Mouse (Mus musculus): ENCODE data around the gene Borcs8.

Borcs8 gene

GRCm38 (mm10) chr8:70134086-70134485 is 5.2 kb upstream of the Borcs8 start:
- no peak for DNase-seq (ENCODE audit: low spot score in 2 of 2)

GRCm38 (mm10) chr8:70134931-70135330 is 4.4 kb upstream of the Borcs8 start:
- no peak for DNase-seq (ENCODE audit: low spot score in 2 of 2)

DNA sequence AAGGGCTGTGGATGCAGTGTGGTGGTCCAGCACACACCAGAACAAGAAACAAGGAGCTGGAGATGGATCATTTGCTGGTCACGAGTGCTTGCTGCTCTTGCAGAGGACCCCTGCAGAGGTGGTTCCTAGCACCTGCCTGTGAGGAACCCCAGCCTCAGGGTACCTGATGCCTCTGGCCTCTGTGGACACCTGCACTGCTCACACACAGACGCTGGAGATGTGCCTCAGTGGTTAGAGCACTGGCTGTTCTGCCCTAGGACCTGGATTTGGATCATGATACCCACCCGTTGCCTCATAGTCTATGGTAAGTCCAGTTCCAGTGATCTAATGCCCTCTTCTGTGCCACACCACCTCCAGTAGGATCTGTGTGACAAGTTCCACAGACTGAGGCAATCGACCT is 2.7 kb upstream of the Borcs8 start:
- no peak for DNase-seq (ENCODE audit: low spot score in 2 of 2)

- DNase-seq (ENCODE audit: low spot score in 2 of 2), result no peak
Measured at GRCm38 (mm10) chr8:70137890-70138289, 1.4 kb upstream of the Borcs8 start.

GRCm38 (mm10) chr8:70139981-70140380 is 682 bp downstream of the Borcs8 start:
- DNase-seq (ENCODE audit: low spot score in 2 of 2), result no peak

- DNase-seq (ENCODE audit: low spot score in 2 of 2), result no peak
Measured at GRCm38 (mm10) chr8:70147678-70148607, 8.6 kb downstream of the Borcs8 start.

GRCm38 (mm10) chr8:70150158-70150557 is 10.9 kb downstream of the Borcs8 start:
- no peak for DNase-seq (ENCODE audit: low spot score in 2 of 2)

GRCm38 (mm10) chr8:70152537-70153257 is 13.4 kb downstream of the Borcs8 start:
- peak; percentile 41 to 60 for DNase-seq (ENCODE audit: low spot score in 2 of 2)

- no peak for DNase-seq (ENCODE audit: low spot score in 2 of 2)
Measured at GRCm38 (mm10) chr8:70157240-70157800, 18.0 kb downstream of the Borcs8 start.

DNA sequence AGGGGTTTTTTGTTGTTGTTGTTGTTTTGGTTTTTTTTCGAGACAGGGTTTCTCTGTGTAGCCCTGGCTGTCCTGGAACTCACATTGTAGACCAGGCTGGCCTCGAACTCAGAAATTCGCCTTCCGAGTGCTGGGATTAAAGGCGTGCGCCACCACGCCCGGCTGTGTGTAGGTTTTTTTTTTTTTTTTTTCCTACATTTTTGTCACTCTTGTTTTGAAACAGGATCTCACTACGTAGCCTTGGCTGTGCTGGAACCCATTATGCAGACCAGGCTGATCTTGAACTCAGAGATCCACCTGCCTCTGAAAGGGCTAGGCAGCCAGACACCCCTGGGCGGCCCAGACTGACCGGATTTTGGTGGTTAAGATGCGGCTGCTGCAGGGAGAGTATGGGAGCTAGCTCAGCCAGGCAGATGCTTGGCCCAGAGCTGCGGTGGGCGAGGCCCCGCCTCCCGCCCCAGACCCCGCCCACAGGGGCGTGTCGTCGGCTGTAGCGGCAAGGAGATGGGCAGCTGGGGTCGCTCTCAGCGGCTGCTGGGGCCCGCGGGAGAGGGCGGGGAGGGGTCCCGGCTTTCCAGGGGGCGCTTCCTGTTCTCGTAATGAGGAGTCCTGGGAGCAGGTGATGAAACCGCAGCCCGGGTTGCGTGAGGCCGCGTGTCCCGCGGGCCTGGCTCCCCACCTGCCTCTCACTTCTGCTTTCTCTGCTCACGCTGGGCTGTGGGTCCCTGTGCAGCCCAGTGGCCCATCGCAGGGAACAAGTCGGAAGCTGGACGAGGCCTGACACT is 19.0 kb downstream of the Borcs8 start:
- DNase-seq (ENCODE audit: low spot score in 2 of 2), result peak; percentile 46 to 54

- DNase-seq (ENCODE audit: low spot score in 2 of 2), result no peak
Measured at GRCm38 (mm10) chr8:70159211-70159610, 19.9 kb downstream of the Borcs8 start.

- no peak for DNase-seq (ENCODE audit: low spot score in 2 of 2)
Measured at GRCm38 (mm10) chr8:70160015-70160414, 20.7 kb downstream of the Borcs8 start.

- DNase-seq (ENCODE audit: low spot score in 2 of 2), result no peak
Measured at GRCm38 (mm10) chr8:70163316-70163715, 24.0 kb downstream of the Borcs8 start.

DNA sequence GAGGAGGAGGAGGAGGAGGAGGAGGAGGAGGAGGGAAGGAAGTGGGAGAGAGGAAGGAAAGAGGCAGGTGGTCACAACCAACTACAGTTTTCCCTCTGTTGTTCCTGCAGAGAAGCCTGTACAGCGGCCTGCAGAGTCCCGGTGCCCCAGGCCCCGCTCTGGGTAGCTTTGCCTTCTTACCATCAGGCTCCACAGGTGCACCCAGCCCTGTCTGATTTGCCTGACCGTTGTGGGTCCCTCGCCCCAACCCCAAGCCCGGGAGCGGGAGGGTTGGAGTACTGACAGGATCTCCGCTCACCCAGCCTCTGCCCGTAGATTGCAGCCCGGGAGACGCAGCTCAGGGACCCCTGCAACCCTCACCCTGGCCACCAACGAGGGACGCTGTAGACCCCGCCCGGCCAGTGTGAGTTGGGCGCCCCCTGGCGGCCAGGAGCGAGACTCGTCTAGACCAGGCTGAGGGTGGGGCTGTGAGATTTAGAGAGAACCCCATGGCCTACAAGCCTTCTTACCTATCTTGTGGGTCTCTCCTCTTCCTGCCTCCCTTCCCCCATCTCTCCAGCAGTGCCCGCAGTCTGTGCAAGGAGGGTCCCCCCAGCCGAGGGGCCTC is 27.3 kb downstream of the Borcs8 start:
- DNase-seq (ENCODE audit: low spot score in 2 of 2), result peak; percentile 32 to 55

DNA sequence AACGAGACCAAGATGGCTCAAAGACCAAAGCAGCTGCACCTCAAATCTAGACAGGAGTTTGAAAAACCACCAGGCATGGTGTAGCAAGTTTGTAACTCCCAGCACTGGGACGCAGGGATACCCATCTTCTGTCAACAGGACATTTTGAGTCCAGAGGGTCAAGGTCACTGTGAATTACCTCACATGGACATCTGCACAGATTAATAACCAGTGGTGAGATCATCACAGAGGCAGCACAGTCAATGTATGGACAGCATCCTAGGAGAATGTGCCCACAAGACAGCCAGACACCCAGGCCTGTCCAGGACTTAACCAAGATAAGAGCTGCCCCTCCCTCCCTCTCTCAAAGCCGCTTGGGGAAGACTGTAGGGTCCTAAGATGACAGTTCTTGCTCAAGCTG is 30.8 kb downstream of the Borcs8 start:
- no peak for DNase-seq (ENCODE audit: low spot score in 2 of 2)

- no peak for DNase-seq (ENCODE audit: low spot score in 2 of 2)
Measured at GRCm38 (mm10) chr8:70170748-70171147, 31.4 kb downstream of the Borcs8 start.

GRCm38 (mm10) chr8:70171240-70171639 is 31.9 kb downstream of the Borcs8 start:
- no peak for DNase-seq (ENCODE audit: low spot score in 2 of 2)

DNA sequence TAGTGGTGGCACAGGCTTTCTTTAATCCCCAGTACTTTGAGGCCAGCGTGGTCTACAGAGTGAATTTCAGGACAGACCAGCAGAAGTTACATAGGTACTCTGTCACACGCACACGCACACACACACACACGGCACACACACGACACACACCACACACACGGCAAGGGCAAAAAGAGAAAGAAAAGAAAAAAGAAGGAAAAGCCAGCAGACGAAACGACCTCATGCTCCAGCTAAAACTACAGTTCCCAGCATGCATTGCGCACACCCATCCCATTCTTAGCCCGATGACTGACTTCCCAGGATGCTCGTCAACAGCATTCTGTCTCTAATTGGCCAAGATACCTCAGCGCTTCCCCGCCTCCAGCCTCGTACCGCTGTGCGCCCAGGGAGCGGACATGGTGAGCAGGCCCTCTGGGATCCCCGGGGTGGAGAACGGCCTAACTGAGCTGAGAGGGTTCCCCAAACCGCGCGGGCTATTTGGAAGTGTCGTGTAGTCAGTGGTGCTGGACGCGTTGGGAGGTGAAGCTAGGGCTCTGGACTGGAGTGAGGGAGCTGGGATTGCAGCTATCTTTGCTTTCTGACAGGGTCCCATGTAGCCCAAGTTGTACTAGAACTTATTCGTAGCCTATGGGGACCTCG is 32.9 kb downstream of the Borcs8 start, which contains the start of gene Tmem161a:
Tmem161a (plus strand) TSS at position 314 of the 639 bp plus-strand sequence.
- peak; percentile 86 to 92 for DNase-seq (ENCODE audit: low spot score in 2 of 2)

DNA sequence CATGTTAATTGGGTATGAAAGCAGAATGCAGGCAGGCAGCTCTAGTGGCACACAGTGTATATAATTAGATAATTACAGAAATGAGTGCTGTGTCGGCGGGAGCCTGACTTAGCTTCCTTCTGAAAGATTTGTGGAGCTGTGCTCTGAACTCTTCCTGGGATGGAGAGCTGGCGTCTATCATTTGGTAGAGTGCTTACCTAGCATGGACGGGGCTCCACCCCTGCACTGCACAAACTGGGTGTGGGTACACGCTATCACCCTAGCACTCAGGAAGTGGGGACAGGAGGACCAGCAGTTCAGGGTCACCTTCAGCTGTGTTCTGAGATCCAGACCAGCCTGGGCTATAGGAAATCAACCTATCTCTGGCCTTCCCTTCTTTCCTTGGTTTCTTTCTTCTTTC is 34.0 kb downstream of the Borcs8 start:
- no peak for DNase-seq (ENCODE audit: low spot score in 2 of 2)

GRCm38 (mm10) chr8:70174079-70174478 is 34.8 kb downstream of the Borcs8 start:
- no peak for DNase-seq (ENCODE audit: low spot score in 2 of 2)

DNA sequence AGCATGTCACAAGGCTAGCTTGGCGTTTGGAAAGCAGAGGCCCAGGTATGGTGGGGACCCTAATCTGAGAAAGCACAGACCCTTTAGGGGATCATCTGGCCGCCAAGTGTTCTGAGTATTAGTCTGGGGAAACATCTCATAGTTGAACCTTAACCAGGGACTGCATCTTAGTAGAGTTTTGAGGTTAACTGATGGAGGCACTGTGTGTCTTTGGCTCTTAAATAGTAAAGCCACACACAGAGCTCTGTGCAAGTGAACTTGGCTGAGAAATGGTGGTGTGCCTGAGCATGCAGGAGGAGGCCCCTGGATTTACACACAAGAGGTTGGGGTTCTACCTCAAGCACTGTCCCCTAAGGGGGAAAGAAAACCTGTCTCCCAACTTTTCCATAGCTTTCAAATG is 38.9 kb downstream of the Borcs8 start:
- DNase-seq (ENCODE audit: low spot score in 2 of 2), result no peak
